Mouse (Mus musculus) gastrocnemius, adult 8-10 months (tissue): ENCODE measurements around the gene Epha10. TPM values are rescaled to one million over a fixed set of nuclear protein-coding genes. Genes with fewer than 3 reads are reported as not detected.

Source experiments
- DNase-seq, 2 experiments: peaks; one replicate each; pipeline ENCODE4 v3.0.0; 2022; ENCODE audit warnings: low spot score in 2 of 2
- total RNA-seq, 4 experiments: library from RNA; stranded (reverse); gene quantifications; 2 replicates each; pipeline ENCODE4 v1.2.4; 2022

Gene Epha10
- not detected for total RNA-seq

GRCm38 (mm10) chr4:124880599-124880998 lies at the start of gene Epha10:
Gene Epha10 (plus strand): TSS chr4:124880899.
- DNase-seq: no peak

GRCm38 (mm10) chr4:124832796-124833195 lies 47.9 kb upstream of the Epha10 start:
- no peak for DNase-seq

- DNase-seq: no peak
Observed at GRCm38 (mm10) chr4:124838035-124838700, 42.5 kb upstream of the Epha10 start.

- no peak for DNase-seq
Observed at GRCm38 (mm10) chr4:124840998-124841397, 39.7 kb upstream of the Epha10 start.

GRCm38 (mm10) chr4:124843493-124843892 lies 37.2 kb upstream of the Epha10 start:
- no peak for DNase-seq

GRCm38 (mm10) chr4:124847573-124847972 lies 33.1 kb upstream of the Epha10 start:
- peak; percentile 70 to 72 for DNase-seq

- DNase-seq: peak; percentile 12 to 28
Observed at GRCm38 (mm10) chr4:124849631-124850260, 31.0 kb upstream of the Epha10 start.

GRCm38 (mm10) chr4:124850261-124850913 lies 30.3 kb upstream of the Epha10 start, which contains the start of gene Yrdc:
Gene Yrdc (plus strand): TSS chr4:124850679.
- DNase-seq: peak; percentile 88 to 91

- peak; percentile 25 to 47 for DNase-seq
Observed at GRCm38 (mm10) chr4:124850933-124851658, 29.6 kb upstream of the Epha10 start, which contains the start of gene 1110065P20Rik. Gene 1110065P20Rik (minus strand): TSS chr4:124851196.

- no peak for DNase-seq
Observed at GRCm38 (mm10) chr4:124856294-124856693, 24.4 kb upstream of the Epha10 start.

GRCm38 (mm10) chr4:124858370-124858769 lies 22.3 kb upstream of the Epha10 start:
- no peak for DNase-seq

GRCm38 (mm10) chr4:124860446-124860845 lies 20.3 kb upstream of the Epha10 start:
- DNase-seq: no peak

- DNase-seq: no peak
Observed at GRCm38 (mm10) chr4:124861283-124862188, 19.2 kb upstream of the Epha10 start, which contains the start of gene Maneal. Gene Maneal (minus strand): TSS chr4:124862171.

- DNase-seq: no peak
Observed at GRCm38 (mm10) chr4:124872719-124873118, 8.0 kb upstream of the Epha10 start.

- no peak for DNase-seq
Observed at GRCm38 (mm10) chr4:124881341-124881908, 726 bp downstream of the Epha10 start.

GRCm38 (mm10) chr4:124882151-124882729 lies 1.5 kb downstream of the Epha10 start:
- DNase-seq: no peak

- no peak for DNase-seq
Observed at GRCm38 (mm10) chr4:124888702-124889101, 8.0 kb downstream of the Epha10 start.

GRCm38 (mm10) chr4:124889935-124890334 lies 9.2 kb downstream of the Epha10 start:
- no peak for DNase-seq

GRCm38 (mm10) chr4:124890831-124891230 lies 10.1 kb downstream of the Epha10 start:
- no peak for DNase-seq

- no peak for DNase-seq
Observed at GRCm38 (mm10) chr4:124893769-124894168, 13.1 kb downstream of the Epha10 start.
